Mouse (Mus musculus) MEL-GATA-1-ER (cell line): ENCODE measurements around the gene Gm49337.

Source experiments
- DNase-seq: peaks from one replicate; pipeline ENCODE4 v3.0.0-alpha.2; 2012; ENCODE audit warnings: low read depth; ENCODE audit errors: extremely low read depth

Gene Gm49337

DNA sequence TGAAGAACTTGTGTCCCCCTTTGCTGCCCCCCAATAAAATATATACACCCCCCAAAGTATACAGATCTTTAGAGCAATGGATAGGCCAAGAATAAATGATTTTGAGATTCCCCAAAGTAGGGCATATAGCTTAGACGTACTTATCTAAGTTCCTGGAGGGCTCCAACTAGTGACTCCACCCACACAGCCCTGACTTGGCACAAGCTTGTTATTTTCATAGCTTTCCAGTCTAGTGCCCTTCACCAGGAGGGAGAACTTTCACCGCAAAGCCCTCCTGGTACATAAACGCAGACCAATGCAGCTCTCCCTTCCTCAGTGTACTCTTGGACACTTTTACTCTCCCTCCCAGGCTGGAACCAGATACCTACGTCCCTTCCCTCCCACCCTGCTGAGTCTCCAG, 11.0 kb upstream of the Gm49337 start:
- DNase-seq = no peak

DNA sequence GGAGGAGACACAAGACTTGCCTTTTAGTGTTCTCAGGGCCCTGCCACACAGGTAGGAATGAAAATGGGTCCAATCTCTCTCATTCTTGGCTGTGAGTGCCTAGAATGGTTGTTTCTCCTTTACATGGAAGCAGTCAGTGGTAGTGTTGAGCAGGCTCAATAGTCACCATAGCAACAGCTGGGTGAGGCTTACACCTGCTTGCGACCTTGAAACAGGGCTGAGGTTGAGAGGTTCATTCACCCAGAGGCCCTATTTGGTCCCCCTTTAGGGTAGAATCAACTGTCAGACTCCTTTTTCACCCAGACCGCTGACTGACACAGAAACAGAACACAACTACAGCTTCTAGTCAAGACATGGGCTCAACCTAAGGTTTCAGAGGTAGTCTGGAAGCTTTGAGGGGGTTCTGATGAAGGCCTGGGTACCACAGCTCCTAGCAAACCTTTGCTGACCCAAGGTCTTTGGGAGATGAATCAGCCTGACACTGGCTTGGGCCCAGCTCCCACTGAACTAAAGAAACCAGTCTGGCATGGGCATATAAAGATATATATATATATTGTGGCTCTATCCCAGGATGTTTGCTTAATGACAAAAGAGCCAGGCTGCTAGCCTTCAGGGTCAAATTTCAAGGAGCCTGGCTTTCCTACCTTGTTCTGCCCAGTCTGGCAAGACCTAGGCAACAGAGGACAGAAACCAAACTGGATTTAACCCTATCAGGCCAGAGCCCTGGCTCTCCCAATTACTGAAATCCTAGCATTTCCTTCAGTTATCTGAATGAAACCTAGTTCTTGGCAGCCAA, 8.2 kb upstream of the Gm49337 start:
- DNase-seq = no peak

DNA sequence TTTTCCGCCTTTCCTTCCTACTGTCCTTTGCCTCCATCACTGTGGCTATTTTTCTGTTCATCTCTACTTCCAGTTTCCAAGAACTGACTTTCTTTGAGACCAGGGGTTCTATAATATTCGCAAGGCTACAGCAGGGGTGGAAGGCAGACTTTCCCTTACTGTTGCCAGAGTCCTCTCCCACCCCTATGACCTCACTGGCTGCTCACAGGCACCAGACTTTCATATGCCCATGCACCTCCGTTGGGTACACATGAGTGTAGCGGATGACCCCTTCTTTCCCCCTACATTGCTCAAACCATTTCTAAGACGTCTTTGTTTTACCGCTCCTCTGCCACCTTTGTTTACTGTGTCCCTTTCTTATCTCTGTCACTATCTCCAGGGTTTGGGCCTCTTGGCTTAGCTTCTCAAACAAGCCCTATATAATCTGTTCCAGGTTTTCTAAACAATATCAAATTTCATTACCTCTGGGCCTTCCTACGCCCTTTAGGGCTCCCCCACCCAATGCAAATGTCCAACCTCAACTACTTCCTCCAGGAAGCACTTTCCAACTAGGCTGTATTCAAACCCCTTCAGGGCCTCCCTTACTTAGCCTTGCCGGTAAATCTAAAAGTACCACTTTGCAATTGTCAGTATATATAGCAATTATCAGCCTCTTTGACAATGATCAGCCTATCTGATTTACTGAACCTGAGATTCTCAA, 7.3 kb upstream of the Gm49337 start:
- no peak for DNase-seq

DNA sequence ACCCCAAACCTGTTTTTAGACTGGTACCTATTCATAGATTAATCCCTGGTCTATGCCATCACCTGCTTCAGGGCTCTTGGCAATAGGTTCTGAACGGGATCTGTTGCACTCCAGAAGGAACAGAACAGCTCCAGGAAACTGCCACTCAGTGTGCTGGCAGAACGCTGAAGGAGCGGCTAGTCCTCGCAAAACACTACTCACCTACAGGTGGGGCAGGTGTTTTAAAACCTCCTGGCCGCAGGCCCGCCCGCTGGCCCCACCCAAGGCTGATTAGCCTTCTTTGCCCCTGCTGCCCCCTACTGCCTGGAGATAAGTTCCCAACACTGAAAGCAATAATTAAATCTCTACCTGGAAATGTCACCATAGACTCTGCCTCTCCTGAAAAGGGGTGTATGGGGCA, 5.8 kb upstream of the Gm49337 start, which contains the start of gene Tspan1:
Tspan1 (minus strand) TSS at position 198 of the 400 bp plus-strand sequence.
- DNase-seq = no peak

DNA sequence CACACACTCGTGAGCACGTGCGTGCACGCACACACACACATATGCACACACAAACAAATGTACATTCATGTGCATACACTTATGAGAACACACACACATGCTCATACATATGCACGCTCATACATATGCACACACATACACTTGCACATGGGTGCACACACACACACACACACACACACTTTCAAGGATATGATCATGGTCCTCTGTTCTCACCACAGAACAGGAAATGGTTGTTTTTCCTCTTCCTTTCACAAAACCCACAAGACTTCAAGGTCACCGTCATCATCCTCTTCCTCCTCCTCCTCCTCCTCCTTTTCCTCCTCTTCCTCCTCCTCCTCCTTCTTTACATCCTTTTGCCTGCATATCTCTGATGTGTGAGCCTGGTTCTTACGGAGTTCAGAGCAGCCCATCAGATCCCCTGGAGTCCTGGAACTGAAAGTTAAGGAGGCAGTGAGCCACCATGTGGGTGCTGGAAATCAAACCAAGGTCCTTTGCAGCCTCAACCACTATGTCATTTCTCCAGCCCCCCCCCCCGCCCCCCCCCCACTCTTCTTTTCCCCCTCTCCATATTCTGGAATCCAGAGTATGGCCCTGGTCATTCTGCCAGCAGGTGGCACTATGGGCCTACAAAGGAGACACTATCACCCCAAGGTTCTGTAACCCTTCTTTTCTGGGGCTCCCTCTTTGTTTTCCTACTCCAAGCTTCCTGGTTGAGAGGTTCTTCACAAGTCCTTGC, 4.4 kb upstream of the Gm49337 start:
- DNase-seq = peak; percentile 37

DNA sequence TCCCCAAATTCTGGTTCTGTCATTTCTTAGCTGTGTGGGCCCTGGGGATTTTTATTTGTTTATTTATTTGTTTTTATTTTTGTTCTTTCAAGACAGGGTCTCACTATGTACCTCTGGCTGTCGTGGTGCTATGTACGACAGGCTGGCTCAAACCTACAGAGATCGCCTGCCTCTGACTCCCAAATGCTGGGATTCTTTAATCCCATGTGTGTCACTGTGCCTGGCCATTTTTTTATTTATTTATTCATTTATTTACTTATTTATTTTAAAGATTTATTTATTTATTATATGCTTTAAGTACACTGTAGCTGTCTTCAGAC, 3.9 kb upstream of the Gm49337 start:
- no peak for DNase-seq

DNA sequence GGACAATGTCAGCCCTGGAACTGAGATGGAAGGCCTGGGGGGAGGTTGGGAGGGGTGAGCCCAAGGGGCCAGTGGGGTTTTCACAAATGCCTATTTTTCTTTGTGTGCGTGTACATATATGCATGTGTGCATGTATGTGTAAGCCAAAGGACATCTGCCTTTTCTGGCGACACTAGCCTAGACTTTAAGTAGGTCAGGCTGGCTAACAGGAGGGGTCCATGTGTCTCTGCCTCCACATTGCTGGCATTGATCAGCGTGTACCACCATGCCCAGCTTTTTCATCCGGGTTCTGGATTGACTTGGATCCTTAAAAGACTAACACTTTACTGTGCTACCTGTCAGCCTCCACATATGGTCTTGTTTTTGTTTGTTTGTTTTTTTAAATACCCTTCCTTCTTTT, 568 bp downstream of the Gm49337 start:
- no peak for DNase-seq

DNA sequence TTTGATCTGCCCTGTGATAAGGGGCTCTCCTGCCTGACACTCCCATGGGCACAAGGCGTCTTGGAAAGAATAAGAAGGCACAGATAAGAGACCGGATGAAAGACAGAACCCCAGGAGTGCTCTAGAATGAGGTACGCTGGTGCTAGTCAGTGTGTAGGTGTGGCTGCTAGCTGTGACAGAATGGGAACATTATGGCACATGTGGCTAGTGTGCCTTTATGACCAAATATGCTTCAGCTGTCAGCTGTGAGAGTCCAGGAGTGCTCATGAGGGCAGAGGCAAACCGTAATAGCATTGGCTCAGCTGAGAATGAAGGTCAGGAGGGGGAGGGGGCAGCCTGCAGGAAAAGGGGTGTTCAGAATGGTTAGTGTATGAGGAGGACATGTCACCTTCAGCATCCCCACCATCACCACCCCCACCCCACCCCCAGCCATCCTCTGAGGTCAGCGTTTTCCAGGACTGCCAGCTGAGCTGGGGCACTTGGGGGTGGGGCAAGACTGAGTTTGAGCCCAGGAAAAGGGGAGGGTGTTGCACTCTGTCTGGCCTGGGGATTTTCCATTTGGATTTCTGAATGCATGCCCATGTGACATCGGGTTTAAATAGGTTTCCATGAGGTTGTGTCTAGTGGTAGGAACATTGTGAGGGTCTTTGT, 1.4 kb downstream of the Gm49337 start:
- DNase-seq = no peak

DNA sequence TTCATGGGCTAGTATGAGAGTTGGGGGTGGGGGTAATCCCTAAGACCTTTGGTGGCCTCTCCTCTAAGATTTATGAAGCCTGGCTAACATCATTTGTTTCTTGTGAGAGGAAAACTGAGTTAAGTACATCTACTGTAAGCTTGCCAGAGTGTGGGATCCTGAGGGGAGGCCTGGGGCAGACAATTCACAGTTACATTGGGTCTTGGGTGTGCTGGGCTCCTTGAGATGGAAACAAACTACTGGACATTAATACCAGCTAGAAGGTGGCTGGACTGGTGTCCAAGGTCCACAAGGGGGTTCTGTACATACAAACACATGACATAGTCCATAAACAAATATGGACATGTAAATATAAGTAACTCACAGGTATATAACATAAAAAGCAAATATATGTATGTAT, 2.0 kb downstream of the Gm49337 start:
- DNase-seq = no peak

DNA sequence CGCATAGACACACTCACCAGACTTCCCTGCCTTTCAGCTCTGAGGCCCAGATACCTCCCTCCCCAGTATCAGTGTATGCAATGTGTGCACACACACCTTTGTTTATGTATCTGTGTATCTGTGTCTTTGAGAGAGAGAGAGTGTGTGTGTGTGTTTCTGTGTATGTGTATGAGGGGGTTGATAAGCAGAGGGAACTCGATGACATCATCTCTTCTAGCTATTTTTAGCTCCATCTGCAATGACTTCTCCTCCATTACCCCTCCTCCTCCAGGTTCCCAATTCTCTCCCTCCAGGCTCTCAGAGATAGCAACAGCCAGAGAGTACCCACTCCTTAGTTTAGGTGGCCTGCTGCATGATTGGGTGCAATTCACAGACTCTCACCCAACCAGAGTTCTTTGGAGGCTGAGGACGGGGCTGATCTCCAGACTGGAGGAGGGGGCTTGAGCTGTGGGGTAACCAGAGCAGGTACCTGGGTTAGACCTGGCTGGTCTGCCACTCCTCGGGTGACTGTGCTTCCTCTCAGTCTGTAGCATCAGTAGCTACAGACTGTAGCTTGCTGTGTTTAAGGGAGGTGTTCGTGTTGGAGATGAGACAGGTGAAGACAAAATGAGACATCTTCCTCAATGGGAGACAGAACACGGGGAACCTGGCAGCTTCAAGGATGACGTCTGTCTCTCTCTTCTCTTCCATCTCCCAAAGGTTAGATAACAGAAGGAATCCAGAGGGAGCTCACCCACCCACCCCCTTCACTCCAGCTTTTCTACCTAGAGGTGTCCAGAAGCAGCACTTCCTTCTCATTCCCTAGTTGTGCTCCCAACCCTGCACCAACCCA, 2.7 kb downstream of the Gm49337 start:
- DNase-seq = peak; percentile 43

DNA sequence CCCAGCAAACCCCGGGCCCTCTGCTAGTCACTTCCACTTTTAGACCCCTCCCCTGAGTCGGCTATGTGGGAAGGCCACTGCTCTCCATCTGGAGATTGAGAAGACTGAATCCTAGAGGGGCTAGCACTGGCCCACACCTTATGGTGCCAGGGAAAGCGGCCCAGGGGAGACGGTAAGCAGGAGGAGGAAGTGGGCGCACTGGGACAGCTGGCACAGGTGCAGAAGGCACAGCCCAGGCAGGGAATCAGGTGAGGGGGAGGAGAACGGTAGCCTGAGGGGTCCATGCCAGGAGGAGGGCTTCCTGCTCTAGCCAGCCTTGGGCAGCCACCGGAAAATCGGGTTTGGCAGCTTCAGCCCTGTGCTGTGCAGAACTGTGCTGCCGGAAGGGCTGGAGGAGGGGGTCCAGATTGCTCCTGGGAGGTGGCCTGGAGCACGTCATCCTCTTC, 3.4 kb downstream of the Gm49337 start:
- DNase-seq = no peak

DNA sequence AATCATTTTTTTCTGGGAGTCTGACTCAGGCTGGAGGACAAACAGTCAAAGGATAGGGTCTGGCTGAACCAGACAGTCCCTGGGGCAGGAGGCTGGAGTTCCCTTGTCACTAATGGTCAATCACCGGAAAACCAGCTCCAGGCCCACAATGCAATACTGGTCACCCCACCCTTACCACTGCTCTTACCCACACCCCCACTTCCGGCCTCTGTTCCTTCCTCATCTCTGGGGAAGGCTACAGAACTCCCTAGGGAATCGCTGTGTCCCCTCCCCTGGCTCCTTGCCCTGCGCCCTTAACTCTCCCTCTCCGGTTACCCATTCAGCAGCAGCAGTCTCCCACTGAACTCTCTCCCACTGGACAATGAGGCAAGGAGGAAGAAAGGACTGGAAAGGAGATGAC, 4.0 kb downstream of the Gm49337 start:
- DNase-seq = no peak

DNA sequence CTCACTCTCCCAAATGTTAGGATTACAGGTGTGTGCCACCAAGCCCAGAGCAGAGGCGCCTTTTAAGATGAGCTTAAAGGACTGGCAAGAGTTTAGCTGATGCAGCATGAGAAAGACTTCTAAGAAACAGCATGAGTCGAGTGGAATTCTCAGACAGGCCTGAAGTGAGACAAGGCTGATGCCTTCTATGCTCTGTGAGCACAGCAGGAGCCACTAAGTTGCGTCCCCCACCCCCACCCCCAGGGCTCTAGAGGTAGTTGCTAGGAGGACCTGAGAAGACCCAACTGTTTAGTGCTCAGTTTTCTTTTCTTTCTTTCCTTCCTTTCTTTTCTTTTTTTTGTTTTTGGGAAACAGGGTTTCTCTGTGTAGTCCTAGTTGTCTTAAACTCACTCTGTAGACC, 8.9 kb downstream of the Gm49337 start:
- DNase-seq = no peak

DNA sequence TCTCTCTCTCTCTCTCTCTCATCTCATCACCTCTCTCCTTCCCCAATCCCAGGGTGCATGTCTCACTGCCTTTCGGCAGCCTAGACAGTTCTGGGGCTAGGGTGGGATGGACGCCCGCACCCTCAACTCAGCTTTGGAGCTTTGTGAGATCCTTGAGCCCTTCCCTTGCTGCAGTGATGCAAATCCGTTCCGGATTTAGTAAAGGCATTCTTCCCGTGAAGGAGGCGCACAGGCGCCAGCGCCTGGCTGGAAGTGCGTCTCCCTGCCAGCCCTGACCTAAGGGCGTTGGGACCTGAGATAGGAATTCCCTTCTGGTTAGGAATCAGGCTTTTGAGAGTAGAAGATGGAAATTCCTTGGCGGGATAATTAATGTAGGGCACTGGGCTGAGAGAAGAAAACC, 9.6 kb downstream of the Gm49337 start:
- DNase-seq = no peak

DNA sequence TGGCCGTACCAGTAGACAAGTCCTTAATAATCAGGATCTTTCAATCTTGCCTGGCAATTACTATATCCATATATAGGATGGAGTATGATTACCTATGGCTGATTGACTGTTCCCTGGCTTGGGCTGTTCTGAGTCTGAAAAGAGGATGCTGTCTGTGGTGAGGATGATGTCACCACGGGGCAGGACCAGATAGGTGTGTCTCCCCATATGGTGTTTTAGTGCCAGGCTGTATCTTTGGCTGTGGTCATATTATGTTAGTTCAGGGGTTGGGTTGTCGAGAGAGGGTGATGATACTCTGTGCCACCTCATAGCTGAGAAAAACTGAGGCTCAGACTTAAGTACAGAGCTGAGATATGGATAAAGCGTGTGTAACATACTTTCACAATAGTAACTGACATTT, 11.9 kb downstream of the Gm49337 start:
- no peak for DNase-seq

DNA sequence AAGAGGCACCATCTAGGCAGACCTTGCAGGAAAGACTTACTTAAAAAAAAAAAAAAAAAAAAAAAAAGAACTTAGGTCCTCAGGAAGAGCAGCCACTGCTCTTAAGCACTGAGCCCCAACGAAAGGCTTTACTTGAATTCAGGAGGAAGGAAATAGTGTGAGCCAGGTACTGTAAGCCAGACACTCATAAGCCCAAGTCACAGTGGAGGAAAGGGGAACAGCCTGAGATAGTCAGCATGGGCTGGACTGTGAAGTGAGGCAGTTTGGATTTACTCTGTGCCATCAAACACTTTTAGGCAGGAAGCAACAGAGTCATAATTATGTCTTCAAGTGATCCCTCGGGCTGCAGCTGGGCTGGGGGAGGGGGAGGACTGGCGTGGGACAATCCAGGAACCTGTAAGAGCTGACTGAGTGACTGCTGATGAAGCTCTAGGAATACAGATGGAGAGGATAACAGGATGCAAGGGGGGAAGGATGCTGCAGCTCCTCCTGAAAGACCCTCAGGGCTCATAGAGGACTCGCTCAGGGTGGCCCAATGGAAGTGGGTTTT, 19.2 kb downstream of the Gm49337 start:
- DNase-seq = peak; percentile 59

DNA sequence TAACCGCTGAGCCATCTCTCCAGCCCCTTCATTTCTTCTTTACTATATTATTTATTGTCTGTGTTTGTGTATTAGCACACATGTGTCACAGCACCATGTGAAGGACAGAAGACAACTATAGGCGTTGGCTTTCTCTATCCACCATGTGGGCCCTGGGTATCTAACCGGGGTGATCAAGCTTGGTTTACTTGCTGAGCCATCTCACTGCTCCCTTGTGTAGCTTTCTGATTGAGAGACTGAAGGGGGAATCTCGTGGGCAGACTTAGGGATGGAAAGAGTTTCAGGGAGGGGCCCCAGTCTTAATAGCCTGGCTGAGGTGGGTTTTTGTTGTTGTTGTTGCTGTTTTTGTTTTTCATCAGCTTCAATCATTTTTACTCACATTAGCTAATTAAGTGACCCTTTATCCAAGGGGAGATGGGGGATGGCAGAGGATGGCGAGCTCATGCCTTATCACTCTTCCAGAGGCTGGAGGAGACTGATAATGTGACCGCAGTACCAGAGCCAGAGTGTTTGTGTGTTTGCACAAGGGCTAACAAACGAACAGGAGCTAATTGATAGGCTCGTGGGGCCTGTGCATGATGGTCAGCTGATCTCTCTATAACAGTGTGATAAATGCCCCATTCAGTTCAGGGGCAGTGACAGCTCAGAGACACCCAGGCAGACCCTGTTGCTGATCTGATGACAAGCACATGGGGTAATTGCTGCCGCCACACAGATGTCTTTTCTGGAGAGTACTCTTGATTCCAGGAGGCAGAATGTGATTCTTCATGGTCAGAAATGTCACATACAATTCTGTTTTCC, 20.6 kb downstream of the Gm49337 start:
- DNase-seq = peak; percentile 85

DNA sequence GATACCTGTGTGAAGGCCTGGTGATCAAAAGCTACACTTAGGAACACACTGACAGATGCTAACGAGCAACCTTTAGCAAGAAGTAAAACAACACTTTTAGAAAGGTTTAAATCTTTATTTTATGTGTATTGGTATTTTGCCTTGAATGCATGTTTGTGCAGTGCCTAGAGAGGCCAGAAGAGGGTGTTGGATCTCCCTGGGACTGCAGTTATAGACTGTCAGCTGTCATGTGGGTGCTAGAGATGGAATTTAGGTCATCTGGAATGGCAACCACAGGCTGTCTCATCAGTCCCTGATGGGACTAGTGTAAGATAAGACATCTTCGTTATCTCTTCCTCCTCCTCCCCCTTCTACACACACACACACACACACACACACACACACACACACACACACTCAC, 25.2 kb downstream of the Gm49337 start:
- no peak for DNase-seq

DNA sequence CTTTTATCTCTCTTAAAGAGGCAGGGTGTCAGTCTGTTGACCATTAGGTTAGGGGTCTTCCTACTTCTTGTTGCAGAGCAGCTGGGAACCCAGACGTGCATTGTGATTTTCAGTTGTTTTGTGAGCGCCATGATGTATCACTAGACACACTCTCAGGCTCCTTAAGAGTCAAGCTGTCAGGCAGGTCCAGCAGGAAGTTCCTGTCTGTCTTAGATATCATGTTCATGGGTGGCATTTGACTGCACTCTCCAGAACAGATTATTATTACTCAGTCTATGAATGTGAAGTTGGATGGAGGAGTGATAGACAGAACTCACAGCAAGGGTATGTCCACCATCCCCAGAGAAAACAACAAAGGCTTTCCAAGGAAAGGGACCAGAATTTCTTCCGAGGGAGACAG, 31.2 kb downstream of the Gm49337 start:
- DNase-seq = no peak

DNA sequence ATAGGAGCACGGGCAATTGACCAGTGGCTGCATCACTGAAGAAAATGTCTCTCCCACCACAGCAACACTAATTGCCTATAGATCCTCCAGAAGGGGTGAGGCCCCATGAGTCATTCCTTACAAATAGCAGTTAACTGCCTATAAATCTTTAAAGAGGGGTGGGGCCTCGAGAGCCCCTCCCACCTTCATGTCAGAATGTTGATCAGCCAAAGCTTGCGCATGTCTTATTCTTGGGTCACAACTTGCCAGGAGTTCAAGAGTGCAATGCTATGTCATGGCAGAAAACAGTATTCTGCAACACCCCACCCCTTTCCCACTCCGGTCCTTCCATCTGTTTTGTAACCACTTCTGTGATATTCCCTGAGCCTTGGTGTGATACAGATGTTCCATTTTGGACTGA, 33.3 kb downstream of the Gm49337 start:
- no peak for DNase-seq
